Mouse (Mus musculus) embryonic facial prominence, embryonic 14.5 days (tissue): Measurements from ENCODE around the gene Card10. TPM values are rescaled to one million over a fixed set of nuclear protein-coding genes. Genes with fewer than 3 reads are reported as not detected.

Experiments used
- ATAC-seq: fragments of 200-750 bp; cut with Nextera tagmentation; 2 replicates; pipeline ENCODE4 v1.8.0; 2017; ENCODE audit warnings: low read depth, moderate number of reproducible peaks, moderate TSS enrichment
- DNase-seq: peaks from one replicate; pipeline ENCODE4 v3.0.0-alpha.2; 2015; ENCODE audit warnings: low spot score
- H3K27ac ChIP-seq: fragments of 300-500 bp; sonication (generic); replicated peaks from 2 replicates; pipeline ENCODE4 v1.5.1; 2014; ENCODE audit warnings: low read depth, mild to moderate bottlenecking, low read length, moderate library complexity
- H3K27me3 ChIP-seq: fragments of 300-500 bp; sonication (generic); replicated peaks from 2 replicates; pipeline ENCODE4 v1.6.1; 2014; ENCODE audit warnings: low read length; ENCODE audit not compliant: control insufficient read depth, insufficient read depth
- H3K36me3 ChIP-seq: fragments of 300-500 bp; sonication (generic); 2 replicates; pipeline ENCODE4 v1.6.1; 2014; ENCODE audit warnings: low read length, mixed read lengths; ENCODE audit not compliant: control insufficient read depth, insufficient read depth
- H3K4me1 ChIP-seq: fragments of 300-500 bp; sonication (generic); 2 replicates; pipeline ENCODE4 v1.6.1; 2014; ENCODE audit warnings: antibody characterized with exemption, low read length; ENCODE audit not compliant: control insufficient read depth, insufficient read depth
- H3K4me2 ChIP-seq: fragments of 300-500 bp; sonication (generic); 2 replicates; pipeline ENCODE4 v1.6.1; 2014; ENCODE audit warnings: low read depth, mild to moderate bottlenecking, low read length, moderate library complexity, mixed read lengths
- H3K4me3 ChIP-seq: fragments of 300-500 bp; sonication (generic); 2 replicates; pipeline ENCODE4 v1.5.1; 2014; ENCODE audit warnings: low read depth, mild to moderate bottlenecking, low read length
- H3K9ac ChIP-seq: fragments of 300-500 bp; sonication (generic); 2 replicates; pipeline ENCODE4 v1.6.1; 2014; ENCODE audit warnings: low read depth, mild to moderate bottlenecking, low read length, moderate library complexity, mixed read lengths
- H3K9me3 ChIP-seq: fragments of 300-500 bp; sonication (generic); 2 replicates; pipeline ENCODE4 v1.6.1; 2016; ENCODE audit warnings: low read length; ENCODE audit not compliant: control insufficient read depth
- WGBS: fragments of 180-500 bp; shearing (Covaris S2); extraction: QIAGEN DNeasy Blood & Tissue Kit; methylation state at CpG from one replicate; pipeline ENCODE4 v1.1.7; 2014; 5-methylcytosine and 5-hydroxymethylcytosine counted together
- polyA plus RNA-seq: library from polyadenylated mRNA; unstranded; fragments of >200 nt; fragmentation: Nextera tagmentation; extraction: Ambion mirVana; gene quantifications from 2 replicates; pipeline ENCODE4 v1.2.1, GENCODE M21; 2014

Gene Card10
- polyA plus RNA-seq, 1 experiment from 2014 or later, result 6.1 TPM

DNA sequence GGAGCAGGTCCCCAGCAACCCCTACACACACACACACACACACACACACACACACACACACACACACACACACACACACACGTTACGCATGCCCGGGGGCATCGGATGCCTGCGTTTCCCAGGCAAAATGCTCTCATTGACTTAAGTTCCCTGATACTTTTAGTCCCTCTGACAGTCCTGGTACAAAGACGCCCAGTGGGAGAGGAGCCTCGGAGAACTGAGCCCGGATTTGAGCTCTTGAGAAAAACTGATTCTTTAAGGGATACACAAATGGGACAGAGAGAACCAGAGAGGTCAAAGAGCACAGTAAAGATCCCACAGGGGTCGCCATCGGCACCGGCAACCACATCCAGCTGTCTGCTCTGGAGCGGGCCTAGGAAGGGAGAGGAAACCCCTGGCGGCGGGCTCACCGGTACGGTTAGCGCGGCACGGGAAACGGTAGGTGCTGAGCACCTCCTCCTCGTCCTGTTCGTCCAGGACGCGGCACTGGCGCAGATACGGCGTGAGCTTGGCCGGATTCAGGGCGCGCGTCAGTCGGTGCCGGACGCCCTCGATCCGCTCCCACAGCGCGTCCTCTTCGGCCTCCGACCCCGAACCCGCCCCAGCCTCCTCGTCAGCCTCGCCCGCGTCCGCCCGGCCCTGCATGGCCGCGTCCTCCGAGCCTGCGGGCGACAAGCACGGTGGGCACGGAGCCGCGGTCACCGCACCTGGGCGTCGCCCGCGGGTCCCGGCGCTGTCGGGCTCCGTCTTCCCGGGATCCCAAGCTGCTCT, 686 bp downstream of the Card10 start:
- DNase-seq (no peak), ATAC-seq (peak; percentile 38)
- 5% methylated on average over 36 of the region's 67 CpGs for WGBS
- Histone ChIP-seq H3K27ac (no peak overlapping the region), H3K4me1 (no peaks in the 10 kb centered on the region; the same call in 1 of the 2 replicates), H3K9ac (peak overlapping the region; percentile 69), H3K9me3 (no peaks in the 10 kb centered on the region), H3K4me2 (peak overlapping the region; percentile 97), H3K27me3 (peaks cover 39% of the 10 kb centered on the region), H3K36me3 (no peaks in the 10 kb centered on the region), H3K4me3 (peak overlapping the region; percentile 63)

GRCm38 (mm10) chr15:78801571-78801970, 1.3 kb downstream of the Card10 start:
- ATAC-seq, result no peak

GRCm38 (mm10) chr15:78799029-78799428, 3.8 kb downstream of the Card10 start:
- Histone ChIP-seq H3K4me1 (peaks cover 6% of the 10 kb centered on the region; the same call in 1 of the 2 replicates), H3K4me2 (0 out of 2 replicates have a peak overlapping the region, but pooled peaks have one; percentile 26), H3K27ac (no peak overlapping the region), H3K9ac (no peak overlapping the region), H3K4me3 (no peak overlapping the region), H3K27me3 (peaks cover 34% of the 10 kb centered on the region), H3K36me3 (no peaks in the 10 kb centered on the region), H3K9me3 (no peaks in the 10 kb centered on the region)
- 36% methylated on average over 20 of the region's 21 CpGs for WGBS
- ATAC-seq (no peak), DNase-seq (peak; percentile 69)

More at GRCm38 (mm10) chr15:78801571-78801970, 1.3 kb downstream of the Card10 start:
- Histone ChIP-seq H3K4me2 (peak overlapping the region; percentile 97), H3K9me3 (no peaks in the 10 kb centered on the region), H3K4me1 (peaks cover 2% of the 10 kb centered on the region; the same call in 1 of the 2 replicates), H3K9ac (peak overlapping the region; percentile 69; the same call in 1 of the 2 replicates), H3K4me3 (peak overlapping the region; percentile 63), H3K36me3 (no peaks in the 10 kb centered on the region), H3K27ac (no peak overlapping the region), H3K27me3 (peaks cover 39% of the 10 kb centered on the region)
- no peak for DNase-seq
- WGBS, result 35% methylated on average over 9 of the region's 9 CpGs

GRCm38 (mm10) chr15:78797060-78797329, 5.8 kb downstream of the Card10 start:
- no peak for ATAC-seq
- WGBS, result 78% methylated on average over 8 of the region's 8 CpGs

DNA sequence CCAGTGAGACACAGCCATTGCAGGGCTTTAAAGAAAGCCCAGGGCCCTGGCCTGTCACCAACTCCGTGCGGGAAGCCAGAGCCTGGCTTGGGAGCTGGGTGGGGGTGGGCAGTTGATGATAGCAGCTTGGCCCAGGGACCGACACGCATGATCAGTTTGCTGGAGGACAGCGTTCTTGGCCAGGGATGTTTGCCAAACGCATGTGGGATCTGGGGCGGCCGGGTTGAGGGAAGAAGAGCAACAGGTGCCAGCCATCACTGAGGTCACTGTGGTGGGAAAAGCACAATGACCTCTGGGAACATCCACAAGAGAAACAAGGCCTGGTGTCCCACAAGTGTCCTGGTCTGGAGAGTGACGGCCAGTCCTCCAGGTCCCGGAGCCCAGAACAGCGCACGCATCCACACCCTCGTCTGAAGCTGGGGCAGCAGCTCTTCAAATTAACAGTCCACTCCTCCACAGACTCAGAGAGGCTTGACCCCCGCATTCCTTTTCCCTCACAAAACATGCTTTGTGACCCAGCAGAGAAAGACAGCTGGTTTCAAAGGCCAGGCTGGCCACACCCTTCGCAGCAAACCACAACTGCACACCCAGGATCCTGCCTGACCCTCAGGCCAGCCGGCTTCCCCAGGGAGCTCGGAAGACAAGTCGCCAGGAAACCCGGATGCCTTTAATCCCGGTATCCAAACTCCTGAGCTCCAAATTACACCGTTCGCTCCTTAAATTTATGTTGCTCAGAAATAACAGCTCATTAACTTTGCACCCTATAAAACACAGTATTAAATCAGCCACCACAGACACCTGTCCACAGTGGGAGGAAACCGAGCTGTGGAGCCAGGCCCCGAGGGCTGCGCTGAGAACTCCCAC, 6.4 kb downstream of the Card10 start:
- Histone ChIP-seq H3K27ac (no peak overlapping the region), H3K4me1 (peaks cover 6% of the 10 kb centered on the region; the same call in 1 of the 2 replicates), H3K4me2 (no peak overlapping the region), H3K4me3 (no peak overlapping the region), H3K36me3 (no peaks in the 10 kb centered on the region), H3K27me3 (peaks cover 9% of the 10 kb centered on the region; the same call in 1 of the 2 replicates), H3K9me3 (no peaks in the 10 kb centered on the region), H3K9ac (no peak overlapping the region)
- WGBS, result 34% methylated on average over 25 of the region's 25 CpGs
- DNase-seq (peak; percentile 42), ATAC-seq (peak; percentile 53; the same call in 1 of the 2 replicates)

More at GRCm38 (mm10) chr15:78797060-78797329, 5.8 kb downstream of the Card10 start:
- H3K27me3 ChIP-seq, result peaks cover 15% of the 10 kb centered on the region; the same call in 1 of the 2 replicates
- no peak overlapping the region for H3K9ac ChIP-seq
- H3K4me3 ChIP-seq, result no peak overlapping the region
- H3K27ac ChIP-seq, result no peak overlapping the region
- H3K36me3 ChIP-seq, result no peaks in the 10 kb centered on the region
- no peaks in the 10 kb centered on the region for H3K9me3 ChIP-seq
- H3K4me2 ChIP-seq, result no peak overlapping the region
- no peak for DNase-seq
- peaks cover 6% of the 10 kb centered on the region; the same call in 1 of the 2 replicates for H3K4me1 ChIP-seq

DNA sequence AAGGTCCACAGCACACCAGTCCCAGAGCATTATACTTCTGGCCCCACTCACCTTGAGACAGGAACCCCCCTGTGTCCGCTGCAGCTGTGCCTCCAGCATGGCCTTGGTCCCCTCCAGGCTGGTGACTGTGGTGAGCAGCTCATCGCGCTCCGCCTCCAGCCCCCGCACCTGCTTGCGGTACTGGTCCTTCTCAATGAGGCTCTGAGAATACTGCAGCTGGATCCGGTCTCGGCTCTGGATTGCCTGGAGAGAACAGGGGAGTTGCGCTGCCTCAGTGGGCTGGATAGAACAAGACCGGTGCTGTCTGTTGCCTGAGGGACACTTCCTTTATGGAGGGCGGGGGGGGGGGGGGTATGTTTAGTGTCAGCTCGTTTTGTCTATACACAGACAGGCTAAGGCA, 11.9 kb downstream of the Card10 start:
- Histone ChIP-seq H3K27me3 (no peaks in the 10 kb centered on the region), H3K4me2 (no peak overlapping the region), H3K27ac (no peak overlapping the region), H3K9me3 (no peaks in the 10 kb centered on the region), H3K4me3 (no peak overlapping the region), H3K4me1 (no peaks in the 10 kb centered on the region), H3K9ac (no peak overlapping the region), H3K36me3 (no peaks in the 10 kb centered on the region)
- 78% methylated on average over 11 of the region's 12 CpGs for WGBS
- no peak for ATAC-seq
- no peak for DNase-seq

DNA sequence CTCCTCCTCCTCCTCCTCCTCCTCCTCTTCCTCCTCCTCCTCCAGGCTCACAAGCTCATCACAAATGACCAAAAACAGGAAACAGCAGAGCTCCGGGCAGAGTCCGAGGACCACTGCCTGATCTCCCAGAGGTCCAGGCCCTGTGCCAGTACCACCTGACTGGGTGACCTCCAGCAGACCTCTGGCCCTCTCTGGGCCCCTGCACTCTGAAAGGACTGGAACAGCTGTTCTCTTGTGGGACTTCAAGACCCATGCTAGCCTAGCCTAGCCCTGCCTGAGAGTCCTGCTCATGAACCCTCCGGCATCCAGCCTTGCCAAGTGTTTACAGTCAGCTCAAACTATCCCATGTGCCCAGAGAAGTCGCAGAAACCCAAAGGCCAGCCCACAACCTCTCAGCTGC, 12.4 kb downstream of the Card10 start:
- Histone ChIP-seq H3K27me3 (no peaks in the 10 kb centered on the region), H3K9ac (no peak overlapping the region), H3K4me2 (no peak overlapping the region), H3K27ac (no peak overlapping the region; the same call in 1 of the 2 replicates), H3K9me3 (no peaks in the 10 kb centered on the region), H3K36me3 (no peaks in the 10 kb centered on the region), H3K4me3 (no peak overlapping the region), H3K4me1 (no peaks in the 10 kb centered on the region)
- 54% methylated on average over 4 of the region's 4 CpGs for WGBS
- ATAC-seq (no peak; the same call in 1 of the 2 replicates), DNase-seq (no peak)

GRCm38 (mm10) chr15:78789721-78790323, 13.0 kb downstream of the Card10 start:
- Histone ChIP-seq H3K27ac (no peak overlapping the region), H3K4me2 (no peak overlapping the region), H3K4me1 (no peaks in the 10 kb centered on the region), H3K36me3 (no peaks in the 10 kb centered on the region), H3K4me3 (no peak overlapping the region), H3K27me3 (no peaks in the 10 kb centered on the region), H3K9ac (no peak overlapping the region), H3K9me3 (no peaks in the 10 kb centered on the region)
- 83% methylated on average over 13 of the region's 13 CpGs for WGBS
- DNase-seq (no peak), ATAC-seq (no peak)
